Mouse (Mus musculus): Measurements from ENCODE around the gene Palm2. TPM values are rescaled to one million over a fixed set of nuclear protein-coding genes. Genes with fewer than 3 reads are reported as not detected.

Palm2 gene
- polyA plus RNA-seq, 1 experiment, result 75.2 TPM

DNA sequence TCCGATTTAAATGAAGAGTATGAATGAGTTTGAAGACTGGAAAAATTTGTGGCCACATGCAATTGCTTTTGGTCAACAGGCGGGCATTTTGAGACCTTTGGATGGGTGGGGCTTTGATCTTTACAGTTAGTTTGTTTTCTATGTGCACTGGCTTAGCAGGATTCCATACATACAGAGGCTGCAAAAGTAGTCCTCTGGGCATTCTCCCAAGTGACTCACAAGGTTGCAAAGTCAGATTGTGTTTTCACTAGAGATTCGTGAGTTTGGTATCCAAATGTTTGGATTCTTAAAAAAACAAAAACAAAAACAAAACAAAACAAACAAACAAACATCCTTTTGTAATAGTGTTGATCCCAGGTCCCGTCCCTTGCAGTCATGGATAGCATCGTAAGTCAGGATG lies 141.6 kb downstream of the Palm2 start:
- Histone ChIP-seq H3K4me1 (ENCODE audit: control insufficient read depth, insufficient read depth, low read length) (peaks cover 12% of the 10 kb centered on the region), H3K27ac (ENCODE audit: insufficient read depth, low read length) (no peak overlapping the region), H3K4me3 (ENCODE audit: insufficient read depth, low read length) (no peak overlapping the region)
- TF ChIP-seq CTCF (IDR thresholded peaks at IDR 0.05; ENCODE audit: borderline replicate concordance, insufficient read depth, low read length), result no peak
- TF ChIP-seq POLR2A (IDR thresholded peaks at IDR 0.05; ENCODE audit: low read depth, low read length), result no peak

- H3K4me1 ChIP-seq (ENCODE audit: control insufficient read depth, insufficient read depth, low read length), result peaks cover 12% of the 10 kb centered on the region
- H3K4me3 ChIP-seq (ENCODE audit: insufficient read depth, low read length), result no peak overlapping the region
- no peak overlapping the region for H3K27ac ChIP-seq (ENCODE audit: insufficient read depth, low read length)
- TF ChIP-seq CTCF (IDR thresholded peaks at IDR 0.05; ENCODE audit: borderline replicate concordance, insufficient read depth, low read length) (no peak), POLR2A (IDR thresholded peaks at IDR 0.05; ENCODE audit: low read depth, low read length) (no peak)
Measured at GRCm38 (mm10) chr4:57576095-57576494, 142.0 kb downstream of the Palm2 start.

DNA sequence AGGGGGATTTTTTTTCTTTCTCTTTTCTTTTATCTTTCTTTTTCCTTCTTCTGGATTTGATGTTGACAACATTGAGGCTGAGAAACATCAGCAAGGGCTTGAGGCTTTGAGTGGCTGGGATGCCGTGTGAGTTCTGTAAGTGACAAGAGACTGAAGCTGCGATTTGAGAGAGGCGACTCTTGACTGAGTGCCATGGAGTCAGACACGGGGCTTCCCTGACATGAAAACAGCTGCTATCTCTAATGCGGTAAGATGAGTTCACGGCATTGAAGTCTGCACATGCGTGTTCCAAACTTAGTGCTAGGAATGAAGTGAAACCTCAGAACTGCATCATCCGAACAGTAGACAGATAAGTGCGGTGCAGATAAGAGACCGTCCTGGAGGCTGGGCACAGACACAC lies 145.6 kb downstream of the Palm2 start:
- TF ChIP-seq CTCF (IDR thresholded peaks at IDR 0.05; ENCODE audit: borderline replicate concordance, insufficient read depth, low read length) (no peak), POLR2A (IDR thresholded peaks at IDR 0.05; ENCODE audit: low read depth, low read length) (no peak)
- peaks cover 6% of the 10 kb centered on the region; the same call in 1 of the 2 replicates for H3K4me1 ChIP-seq (ENCODE audit: control insufficient read depth, insufficient read depth, low read length)
- no peak overlapping the region for H3K27ac ChIP-seq (ENCODE audit: insufficient read depth, low read length)
- no peak overlapping the region for H3K4me3 ChIP-seq (ENCODE audit: insufficient read depth, low read length)

DNA sequence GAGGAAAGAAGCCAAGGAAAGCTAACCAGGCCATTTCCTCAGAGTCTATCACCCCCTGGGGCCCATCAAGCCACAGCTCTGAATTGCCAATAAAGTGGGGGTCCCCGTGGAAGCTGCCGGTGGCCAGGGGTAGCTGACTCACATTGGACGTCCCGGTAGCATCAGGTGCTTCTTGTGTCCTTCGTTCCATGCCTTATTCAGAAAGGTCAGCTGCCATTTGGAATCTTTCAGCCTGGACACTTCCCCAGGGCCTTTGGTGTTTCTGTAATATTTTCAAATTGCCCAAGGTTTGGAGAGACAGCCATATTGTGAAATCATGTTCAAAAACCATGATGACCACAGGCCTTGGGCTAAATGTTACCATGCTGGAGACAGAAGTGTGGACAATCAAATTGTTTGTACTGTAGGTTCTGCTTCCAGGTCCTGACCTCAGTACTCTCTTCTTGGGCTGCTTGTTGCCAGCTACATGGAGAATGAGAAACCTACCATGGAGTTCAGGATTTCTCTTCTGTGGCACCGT lies 151.3 kb downstream of the Palm2 start:
- Histone ChIP-seq H3K27ac (ENCODE audit: insufficient read depth, low read length) (no peak overlapping the region), H3K4me1 (ENCODE audit: control insufficient read depth, insufficient read depth, low read length) (peaks cover 17% of the 10 kb centered on the region), H3K4me3 (ENCODE audit: insufficient read depth, low read length) (no peak overlapping the region)
- TF ChIP-seq POLR2A (IDR thresholded peaks at IDR 0.05; ENCODE audit: low read depth, low read length) (no peak), CTCF (IDR thresholded peaks at IDR 0.05; ENCODE audit: borderline replicate concordance, insufficient read depth, low read length) (no peak)

DNA sequence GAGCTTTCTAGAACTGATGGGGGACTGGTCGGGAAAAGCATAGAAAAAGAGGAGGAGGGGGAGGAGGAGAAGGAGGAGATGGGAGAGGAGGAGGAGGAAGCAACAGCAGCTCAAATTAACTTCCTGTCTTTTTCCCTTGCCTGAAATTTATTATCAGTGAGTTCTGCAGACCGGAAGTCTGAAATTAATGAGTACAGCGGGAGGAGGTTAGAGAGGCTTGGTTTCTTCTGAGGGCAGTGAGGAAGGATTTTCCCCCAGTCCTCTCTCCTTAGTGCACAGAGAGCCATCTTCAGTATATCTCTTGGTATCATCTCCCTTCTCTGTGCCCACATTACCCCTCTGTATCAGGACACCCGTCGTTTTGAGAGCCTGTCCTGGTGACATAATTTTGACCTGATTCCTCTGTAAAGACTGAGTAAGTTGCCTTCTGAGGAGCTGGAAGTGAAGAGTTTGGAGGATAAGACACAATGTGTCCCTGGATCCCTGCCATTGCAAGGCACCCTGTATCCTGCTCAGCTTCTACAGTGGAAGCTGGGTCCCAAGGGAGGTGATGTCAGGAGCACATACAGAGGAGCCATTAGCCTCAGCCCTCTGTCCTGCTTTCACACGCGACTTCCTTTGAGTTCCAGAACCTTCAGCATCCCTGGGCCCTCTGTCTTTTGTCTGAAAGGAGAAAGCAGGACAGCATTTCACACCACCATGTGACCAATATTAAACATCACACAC lies 153.0 kb downstream of the Palm2 start:
- TF ChIP-seq CTCF (IDR thresholded peaks at IDR 0.05; ENCODE audit: borderline replicate concordance, insufficient read depth, low read length) (no peak), POLR2A (IDR thresholded peaks at IDR 0.05; ENCODE audit: low read depth, low read length) (no peak)
- Histone ChIP-seq H3K4me3 (ENCODE audit: insufficient read depth, low read length) (no peak overlapping the region), H3K27ac (ENCODE audit: insufficient read depth, low read length) (no peak overlapping the region), H3K4me1 (ENCODE audit: control insufficient read depth, insufficient read depth, low read length) (peaks cover 17% of the 10 kb centered on the region)

DNA sequence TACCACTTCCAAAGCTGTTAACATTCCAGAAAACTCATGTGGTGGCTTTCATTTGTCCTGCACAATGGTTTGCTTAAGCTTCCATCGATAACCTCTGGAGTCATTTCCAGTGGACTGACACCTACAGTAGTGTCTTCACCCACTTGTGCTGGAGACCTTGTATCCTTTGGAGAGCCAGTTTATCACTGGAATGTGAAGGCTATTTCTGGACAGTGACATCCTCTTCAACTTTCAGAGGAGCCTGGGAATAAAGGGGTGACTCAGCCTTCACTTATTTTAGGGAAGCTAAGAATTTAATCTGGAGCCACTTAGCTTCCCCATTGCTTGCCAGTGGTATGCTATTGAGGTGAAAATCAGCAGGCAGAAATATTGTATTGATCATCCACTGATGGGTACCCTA lies 154.3 kb downstream of the Palm2 start:
- no peak for TF ChIP-seq POLR2A (IDR thresholded peaks at IDR 0.05; ENCODE audit: low read depth, low read length)
- no peak for TF ChIP-seq CTCF (IDR thresholded peaks at IDR 0.05; ENCODE audit: borderline replicate concordance, insufficient read depth, low read length)
- H3K27ac ChIP-seq (ENCODE audit: insufficient read depth, low read length), result peak overlapping the region; percentile 36; the same call in 1 of the 2 replicates
- peaks cover 17% of the 10 kb centered on the region for H3K4me1 ChIP-seq (ENCODE audit: control insufficient read depth, insufficient read depth, low read length)
- H3K4me3 ChIP-seq (ENCODE audit: insufficient read depth, low read length), result no peak overlapping the region

DNA sequence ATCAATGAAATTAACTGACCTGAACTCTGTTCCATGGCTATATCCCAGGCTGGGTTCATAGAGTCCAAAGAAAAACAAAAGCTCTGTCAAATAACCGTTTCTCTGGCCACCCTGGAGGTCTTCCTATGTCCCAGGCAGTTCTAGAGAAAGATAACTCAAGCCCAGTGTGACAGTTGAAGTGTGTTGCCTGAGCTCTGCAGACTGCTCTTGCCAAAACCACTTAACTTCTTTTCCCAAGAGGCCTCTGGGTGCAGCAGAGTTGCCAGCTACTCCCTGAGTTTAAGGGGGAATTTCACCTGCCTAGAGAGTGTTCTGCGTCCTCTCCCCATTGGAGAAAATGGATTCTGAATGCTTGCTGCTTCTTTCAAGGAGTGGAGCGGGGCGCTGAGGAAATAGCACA lies 158.7 kb downstream of the Palm2 start:
- no peak overlapping the region for H3K4me3 ChIP-seq (ENCODE audit: insufficient read depth, low read length)
- H3K4me1 ChIP-seq (ENCODE audit: control insufficient read depth, insufficient read depth, low read length), result peaks cover 11% of the 10 kb centered on the region
- H3K27ac ChIP-seq (ENCODE audit: insufficient read depth, low read length), result no peak overlapping the region
- TF ChIP-seq CTCF (IDR thresholded peaks at IDR 0.05; ENCODE audit: borderline replicate concordance, insufficient read depth, low read length) (no peak), POLR2A (IDR thresholded peaks at IDR 0.05; ENCODE audit: low read depth, low read length) (no peak)

DNA sequence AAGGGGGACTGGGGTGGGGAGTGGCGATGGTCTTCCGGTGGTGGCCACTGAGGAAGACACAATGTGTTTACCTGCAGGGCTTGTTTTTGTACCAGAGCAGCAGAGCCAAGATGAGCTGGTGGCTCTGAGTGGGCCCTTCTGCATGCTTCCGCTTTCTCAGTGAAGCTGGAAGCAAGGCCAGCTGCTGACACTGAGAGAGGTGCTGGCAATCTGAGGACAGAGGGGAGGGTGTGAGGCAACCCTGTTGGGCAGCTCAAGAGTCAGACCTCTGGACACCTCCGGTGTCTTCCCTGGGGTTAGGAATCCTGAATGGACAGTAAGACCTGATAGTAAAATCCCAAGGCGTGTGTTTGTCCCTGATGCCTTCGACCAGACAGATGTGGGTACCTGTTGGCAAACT lies 165.9 kb downstream of the Palm2 start:
- TF ChIP-seq POLR2A (IDR thresholded peaks at IDR 0.05; ENCODE audit: low read depth, low read length), result no peak
- TF ChIP-seq CTCF (IDR thresholded peaks at IDR 0.05; ENCODE audit: borderline replicate concordance, insufficient read depth, low read length), result no peak
- no peak overlapping the region for H3K4me3 ChIP-seq (ENCODE audit: insufficient read depth, low read length)
- peaks cover 5% of the 10 kb centered on the region; the same call in 1 of the 2 replicates for H3K4me1 ChIP-seq (ENCODE audit: control insufficient read depth, insufficient read depth, low read length)
- H3K27ac ChIP-seq (ENCODE audit: insufficient read depth, low read length), result no peak overlapping the region

GRCm38 (mm10) chr4:57600685-57601457 lies 166.8 kb downstream of the Palm2 start:
- TF ChIP-seq CTCF (IDR thresholded peaks at IDR 0.05; ENCODE audit: borderline replicate concordance, insufficient read depth, low read length), result no peak
- TF ChIP-seq POLR2A (IDR thresholded peaks at IDR 0.05; ENCODE audit: low read depth, low read length), result no peak
- Histone ChIP-seq H3K4me3 (ENCODE audit: insufficient read depth, low read length) (no peak overlapping the region), H3K4me1 (ENCODE audit: control insufficient read depth, insufficient read depth, low read length) (peaks cover 7% of the 10 kb centered on the region; the same call in 1 of the 2 replicates), H3K27ac (ENCODE audit: insufficient read depth, low read length) (no peak overlapping the region)

DNA sequence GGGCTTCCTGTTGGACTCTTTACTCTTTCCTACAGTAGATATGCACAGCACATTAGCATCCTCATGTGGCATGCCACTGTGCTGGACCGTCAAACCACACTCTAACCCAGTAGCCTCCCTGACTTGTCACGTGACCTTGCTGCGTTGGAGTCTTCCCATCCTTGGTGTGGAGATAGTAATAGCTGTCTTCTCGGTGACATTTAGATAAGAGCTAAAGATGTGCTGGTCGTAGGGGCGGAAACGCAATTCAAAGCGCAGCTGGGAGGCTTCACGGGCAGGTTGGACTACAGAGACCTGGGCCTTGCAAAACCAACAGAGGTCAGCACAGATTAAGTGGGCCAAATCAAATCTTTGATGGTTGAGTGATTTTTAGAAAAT lies 167.4 kb downstream of the Palm2 start:
- TF ChIP-seq CTCF (IDR thresholded peaks at IDR 0.05; ENCODE audit: borderline replicate concordance, insufficient read depth, low read length), result no peak
- no peak for TF ChIP-seq POLR2A (IDR thresholded peaks at IDR 0.05; ENCODE audit: low read depth, low read length)
- Histone ChIP-seq H3K4me3 (ENCODE audit: insufficient read depth, low read length) (no peak overlapping the region), H3K27ac (ENCODE audit: insufficient read depth, low read length) (0 out of 2 replicates have a peak overlapping the region, but pooled peaks have one; percentile 10), H3K4me1 (ENCODE audit: control insufficient read depth, insufficient read depth, low read length) (peaks cover 13% of the 10 kb centered on the region)

Measured in embryonic fibroblast, embryonic 13.5 days (primary cell).